Mouse (Mus musculus): Measurements from ENCODE around the gene Sox14.
A peak's percentile ranks its signal among the peaks of the same experiment; 100 is the strongest.

Sox14 gene

DNA sequence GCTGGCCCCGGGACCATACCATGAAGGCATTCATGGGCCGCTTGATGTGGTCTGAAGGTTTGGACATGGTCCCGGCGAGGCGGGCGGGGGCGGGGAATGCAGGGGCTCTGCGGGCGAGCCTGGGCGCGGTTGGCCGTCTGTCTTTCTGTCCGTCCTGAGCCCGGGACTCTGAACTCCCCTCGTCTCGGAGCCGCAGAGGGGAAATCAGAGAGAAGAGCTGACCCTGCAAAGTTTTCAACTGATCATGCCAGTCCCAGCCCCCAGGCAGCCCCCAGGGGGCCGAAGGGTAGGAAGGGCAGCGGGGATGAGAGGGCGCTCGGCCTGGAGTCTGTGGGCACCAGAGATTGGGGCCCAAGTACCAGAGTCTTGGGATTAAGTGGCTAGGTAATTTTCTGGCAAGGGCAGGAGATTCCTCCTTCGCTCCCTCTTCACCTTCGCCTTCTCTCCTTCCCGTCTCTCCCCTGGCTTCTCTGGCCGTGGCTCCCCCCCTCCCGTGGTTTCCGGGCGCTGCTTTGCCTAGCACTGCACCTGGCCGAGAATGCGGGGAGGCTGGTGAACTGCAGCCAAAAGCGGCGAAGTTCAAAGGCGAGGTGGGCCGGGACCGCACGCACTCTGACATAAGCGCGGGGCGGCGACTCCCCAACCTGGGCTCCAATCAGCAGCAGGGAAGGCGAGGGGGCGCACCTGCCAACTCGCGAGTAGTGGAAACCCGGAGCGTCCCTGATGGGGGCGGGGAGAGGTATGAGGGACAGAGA, at the start of gene Sox14:
Sox14 (minus strand) TSS at position 553 of the 755 bp plus-strand sequence.
- DNase-seq = peak in 1 of 2 experiments; percentile 27

DNA sequence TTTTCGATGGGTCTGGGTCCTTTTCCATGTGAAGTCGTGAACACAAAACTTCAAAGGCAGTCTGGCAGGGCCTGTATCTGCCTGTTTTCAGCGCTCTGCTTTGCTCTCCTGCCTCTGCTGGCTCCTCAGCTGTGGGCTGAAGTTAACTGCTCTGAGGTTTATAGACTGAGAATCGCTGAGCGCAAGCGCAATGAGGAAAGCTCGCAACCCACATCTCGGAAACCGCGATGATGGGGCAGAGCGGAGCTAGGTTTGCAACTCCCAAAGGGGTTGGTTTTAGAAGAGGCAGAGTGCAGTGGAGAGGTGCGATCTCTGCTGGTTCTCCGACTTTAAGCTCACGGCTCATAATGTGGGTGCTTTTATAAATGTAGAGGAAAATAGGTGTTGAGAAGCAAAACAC, 3.3 kb upstream of the Sox14 start:
- no peak for DNase-seq

DNA sequence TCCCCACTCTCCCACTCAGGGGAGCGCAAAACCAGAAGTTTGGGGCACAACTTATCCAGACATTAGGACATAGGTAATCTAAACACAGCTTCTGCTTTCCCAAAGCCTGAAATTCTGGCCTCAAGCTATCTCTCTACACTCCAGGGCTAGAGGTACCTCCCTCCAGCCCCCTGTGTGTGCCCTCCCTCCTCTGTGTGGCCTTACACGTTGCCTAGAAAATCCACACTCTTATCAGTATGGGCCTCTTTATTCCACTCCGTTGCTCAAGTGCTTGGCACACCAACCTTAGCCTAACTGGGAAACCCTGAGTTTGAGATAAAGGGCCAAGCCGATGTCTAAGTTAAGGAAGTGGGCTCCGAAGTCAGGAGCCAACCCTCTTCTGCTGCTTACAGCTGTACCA, 2.6 kb upstream of the Sox14 start:
- DNase-seq = no peak

DNA sequence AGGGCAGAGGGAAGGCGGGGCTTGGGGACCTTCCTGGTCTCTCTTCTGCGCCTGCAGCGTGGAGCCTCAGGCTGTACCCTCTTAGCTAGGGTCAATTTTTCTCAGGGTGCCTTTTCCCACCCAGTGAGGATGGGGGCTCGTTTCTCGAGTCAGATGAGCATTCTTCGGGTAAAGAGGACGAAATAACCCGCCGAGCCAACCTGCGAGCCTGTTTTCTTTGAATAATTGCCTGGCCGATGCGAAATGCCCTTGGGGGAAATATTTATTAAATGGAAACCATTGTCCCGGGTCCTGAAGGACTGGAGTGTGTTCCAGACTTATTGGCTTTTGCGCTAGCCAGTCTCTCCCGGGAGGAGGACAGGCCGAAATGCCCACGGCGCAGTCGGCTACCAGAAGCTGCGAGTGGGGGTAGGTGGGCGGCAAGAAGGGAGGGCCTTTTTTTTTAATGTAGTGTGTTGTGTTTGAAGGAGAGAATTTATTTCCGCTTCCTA, 1.1 kb upstream of the Sox14 start:
- no peak for DNase-seq

DNA sequence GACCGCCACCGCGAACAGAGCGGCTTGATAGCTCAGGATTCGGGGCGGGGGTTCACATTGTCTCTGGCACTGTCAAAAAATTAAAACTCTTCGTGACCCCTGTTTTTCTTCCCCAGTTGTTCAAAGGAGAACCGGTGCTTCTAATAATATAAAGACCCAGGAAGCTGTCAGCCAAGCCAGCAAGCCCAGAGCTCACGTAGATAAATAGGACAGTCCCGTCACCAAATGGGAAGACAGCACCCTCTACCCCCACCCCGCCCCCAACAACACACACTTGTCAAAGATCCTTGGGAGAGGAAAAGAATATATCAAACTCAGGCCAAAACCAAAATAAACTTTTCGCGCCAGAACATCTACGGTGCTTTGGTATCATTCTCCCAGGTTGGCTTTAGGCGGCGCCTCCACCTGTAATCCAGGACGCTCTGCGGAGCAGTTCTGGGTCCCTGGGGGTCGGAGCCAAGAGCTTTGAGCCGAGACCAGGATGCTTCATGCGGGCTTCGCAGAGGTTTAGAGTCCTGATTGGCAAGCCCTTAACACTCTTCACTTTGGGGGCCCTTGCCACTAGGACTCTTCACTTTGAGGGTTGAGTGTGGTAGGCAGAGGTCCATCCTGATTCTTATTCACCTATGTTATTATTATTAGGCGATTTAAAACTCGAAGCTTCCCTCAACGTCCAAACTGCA, 544 bp upstream of the Sox14 start:
- DNase-seq = no peak

DNA sequence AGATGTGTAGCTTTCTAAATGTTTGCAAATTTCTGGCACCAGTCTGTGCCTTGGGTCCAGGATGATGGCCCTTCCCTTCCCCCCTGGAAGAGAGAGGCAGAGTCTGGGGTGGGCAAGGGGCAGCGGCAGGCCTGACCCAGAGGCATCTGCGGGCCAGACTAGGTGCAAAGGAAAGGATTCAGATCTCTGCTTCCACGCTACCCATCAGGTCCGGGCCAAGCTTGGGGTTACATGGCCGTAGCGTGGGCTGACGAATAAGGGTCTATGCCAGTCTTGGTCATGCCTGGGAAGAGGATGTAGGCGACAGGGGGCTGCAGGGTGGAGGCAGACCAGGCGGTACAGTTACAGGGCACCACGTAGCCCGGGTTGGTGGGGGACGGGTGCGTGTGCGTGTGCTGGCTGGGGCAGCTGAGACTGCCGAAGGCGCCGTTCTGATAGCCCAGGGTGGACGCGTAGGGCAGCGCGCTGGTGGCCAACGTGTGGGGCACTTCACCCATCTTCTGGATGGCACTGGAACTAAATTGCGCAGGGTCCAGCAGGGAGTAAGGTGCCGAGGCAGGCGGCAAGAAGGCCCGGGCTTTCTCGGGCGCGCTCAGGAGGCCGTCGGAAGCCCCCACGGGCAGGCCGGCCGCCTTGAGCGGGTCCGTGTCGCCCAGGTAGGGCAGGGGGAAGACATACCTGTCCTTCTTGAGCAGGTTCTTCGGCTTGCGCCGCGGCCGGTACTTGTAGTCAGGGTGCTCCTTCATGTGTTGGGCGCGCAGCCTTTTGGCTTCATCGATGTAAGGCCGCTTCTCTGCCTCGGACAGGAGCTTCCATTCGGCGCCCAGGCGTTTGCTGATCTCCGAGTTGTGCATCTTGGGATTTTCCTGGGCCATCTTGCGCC, 994 bp downstream of the Sox14 start:
- DNase-seq = no peak

DNA sequence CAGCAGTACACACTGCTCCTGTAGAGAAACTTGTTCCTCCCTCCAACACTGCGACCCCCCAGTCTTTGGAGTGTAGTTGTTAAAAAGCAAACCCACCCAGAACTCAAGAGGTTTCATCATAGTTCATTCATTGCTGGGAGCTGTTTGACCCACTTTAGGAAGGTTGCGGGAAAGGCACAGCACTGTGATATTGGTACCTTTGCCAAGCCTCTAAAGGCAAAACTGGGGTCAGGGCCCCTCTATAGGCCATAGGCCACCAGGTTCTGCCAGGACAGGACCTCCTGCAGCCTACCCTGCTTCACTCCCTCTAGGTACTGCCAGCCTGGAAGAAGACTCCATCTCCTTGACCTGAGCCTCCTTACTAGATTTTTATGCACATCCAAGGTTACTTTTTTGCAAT, 2.2 kb downstream of the Sox14 start:
- no peak for DNase-seq

DNA sequence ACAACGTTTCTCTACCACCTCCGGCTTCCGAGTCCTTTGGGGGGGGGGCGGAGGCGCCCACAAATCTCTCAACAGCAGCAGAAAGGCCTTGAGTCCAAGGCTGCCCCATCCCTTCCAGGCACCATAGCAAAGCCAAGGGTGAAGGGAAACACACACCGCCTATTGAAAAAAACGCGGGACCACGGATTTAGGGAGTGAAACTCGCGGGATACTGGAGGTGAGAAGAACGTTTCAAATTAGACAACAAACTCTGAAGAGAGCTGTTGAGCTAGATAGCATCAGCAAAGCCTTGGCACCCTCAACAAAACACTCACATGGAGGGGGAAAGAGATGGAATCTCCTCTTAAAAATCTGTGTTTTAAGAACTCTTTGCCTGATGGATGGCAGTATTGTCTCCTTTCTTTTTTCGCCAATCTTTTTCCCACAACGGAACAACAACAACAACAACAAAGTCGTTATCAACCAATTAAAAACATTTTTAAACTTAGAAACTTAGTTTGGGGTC, 2.8 kb downstream of the Sox14 start:
- no peak for DNase-seq

DNA sequence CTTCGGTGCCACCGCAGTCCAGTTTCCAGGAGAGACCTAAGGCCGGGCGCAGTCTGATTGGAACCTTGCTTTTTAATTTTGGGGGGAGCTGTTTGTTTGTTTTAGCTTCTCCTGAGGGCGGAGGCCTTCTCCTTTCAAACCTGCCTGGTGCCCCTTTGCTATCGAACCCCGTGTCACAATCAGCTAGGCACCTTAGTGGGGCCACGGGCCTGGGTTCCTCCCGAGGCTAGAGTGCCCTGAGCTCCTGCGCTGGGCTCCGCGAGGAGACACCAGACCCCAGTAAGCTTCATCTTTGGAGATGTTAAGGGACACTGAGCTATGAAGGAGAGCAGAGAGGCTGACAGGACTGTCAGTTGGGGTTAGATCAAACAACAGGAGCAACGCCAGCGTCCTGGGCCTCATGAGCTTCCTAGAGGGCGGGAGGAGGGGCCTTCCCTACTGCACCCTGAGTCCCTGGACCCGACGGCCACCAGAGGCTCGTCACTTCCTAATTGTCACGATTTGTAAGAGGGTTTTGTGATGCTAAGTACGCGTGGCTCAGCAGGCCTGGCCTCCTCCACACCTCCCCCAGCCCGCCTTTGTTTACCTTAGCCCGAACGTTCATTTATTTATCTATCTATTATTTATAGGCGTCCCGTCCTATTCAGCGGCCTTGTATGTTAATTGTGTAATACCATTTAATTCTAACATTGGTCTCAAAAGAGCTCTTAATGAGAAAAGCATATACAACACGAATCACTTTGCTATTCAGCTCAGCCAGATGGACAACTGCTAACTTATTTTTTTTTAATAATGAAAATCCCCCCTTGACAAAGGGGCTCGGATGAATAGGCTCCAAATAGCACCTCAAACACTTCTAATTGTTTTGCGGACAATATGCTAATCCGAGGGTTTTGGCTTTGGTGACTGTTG, 3.5 kb downstream of the Sox14 start:
- DNase-seq = no peak

DNA sequence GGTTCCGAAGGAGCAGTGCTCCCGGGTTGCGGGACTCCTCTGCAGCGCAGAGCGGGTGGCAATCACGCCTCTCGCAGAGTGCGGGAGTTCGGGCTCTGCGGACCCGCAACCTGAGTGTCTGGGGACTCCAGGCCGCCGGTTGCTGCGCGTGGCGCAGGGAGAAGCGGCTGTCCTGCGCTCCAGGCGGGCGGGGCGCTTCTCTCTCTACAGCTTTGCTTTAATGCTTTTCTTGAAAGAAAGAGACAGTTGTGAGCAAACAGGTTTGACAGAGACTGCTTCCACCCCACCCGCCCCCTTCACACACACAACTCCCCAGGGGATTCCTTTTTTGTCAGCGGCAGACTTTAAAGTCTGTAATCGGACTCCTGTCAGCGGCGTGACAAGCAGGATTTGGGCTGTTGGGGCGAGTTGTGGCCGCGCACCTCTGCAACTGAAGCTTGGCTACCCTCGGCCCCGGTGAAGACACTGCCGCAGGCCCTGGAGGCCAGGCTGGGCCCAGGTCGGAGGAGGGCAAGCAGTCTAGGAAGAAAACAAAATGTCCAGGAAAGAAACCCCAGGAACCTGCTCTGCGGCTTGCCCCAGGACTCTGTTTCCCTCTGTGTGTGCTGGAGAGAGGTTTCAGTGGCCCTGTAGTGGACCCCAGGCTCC, 4.3 kb downstream of the Sox14 start:
- DNase-seq = no peak

DNA sequence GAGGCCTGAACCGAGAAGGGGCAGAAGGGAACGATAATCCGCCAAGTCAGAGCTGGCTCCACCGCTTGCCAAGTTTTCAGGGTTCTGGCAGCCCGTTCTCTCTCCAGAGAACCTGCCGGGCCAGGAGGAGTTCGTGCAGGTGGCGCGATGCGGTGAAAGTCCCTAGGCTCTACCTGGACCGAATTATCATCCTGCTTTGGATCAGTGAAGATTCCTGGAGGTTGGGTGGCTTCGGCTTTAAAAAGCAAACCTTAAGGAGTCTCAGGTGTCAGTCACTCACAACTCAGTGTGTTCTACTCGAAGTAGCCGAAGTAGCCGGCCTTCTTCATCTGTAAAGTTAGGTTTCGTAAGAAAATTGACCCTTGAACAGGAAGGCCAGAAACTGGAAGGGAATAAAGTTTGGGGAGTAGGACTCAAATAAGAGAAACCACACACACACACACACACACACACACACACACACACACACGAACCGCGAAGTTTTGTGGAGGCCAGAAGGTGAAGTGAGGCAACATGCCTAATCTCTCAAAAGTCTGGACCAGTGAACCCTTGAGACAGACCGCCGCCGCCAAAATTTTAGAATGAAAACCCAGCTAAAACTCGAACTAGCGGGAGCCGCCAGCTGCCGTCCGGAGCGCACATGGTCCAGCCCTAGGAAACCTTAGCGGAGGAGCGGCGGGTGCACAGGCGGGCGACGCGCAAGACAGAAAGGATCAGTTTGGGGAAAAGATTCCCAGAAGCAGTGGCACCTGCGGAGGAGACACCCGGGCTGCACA, 5.0 kb downstream of the Sox14 start:
- DNase-seq = peak; percentile 20 to 26

DNA sequence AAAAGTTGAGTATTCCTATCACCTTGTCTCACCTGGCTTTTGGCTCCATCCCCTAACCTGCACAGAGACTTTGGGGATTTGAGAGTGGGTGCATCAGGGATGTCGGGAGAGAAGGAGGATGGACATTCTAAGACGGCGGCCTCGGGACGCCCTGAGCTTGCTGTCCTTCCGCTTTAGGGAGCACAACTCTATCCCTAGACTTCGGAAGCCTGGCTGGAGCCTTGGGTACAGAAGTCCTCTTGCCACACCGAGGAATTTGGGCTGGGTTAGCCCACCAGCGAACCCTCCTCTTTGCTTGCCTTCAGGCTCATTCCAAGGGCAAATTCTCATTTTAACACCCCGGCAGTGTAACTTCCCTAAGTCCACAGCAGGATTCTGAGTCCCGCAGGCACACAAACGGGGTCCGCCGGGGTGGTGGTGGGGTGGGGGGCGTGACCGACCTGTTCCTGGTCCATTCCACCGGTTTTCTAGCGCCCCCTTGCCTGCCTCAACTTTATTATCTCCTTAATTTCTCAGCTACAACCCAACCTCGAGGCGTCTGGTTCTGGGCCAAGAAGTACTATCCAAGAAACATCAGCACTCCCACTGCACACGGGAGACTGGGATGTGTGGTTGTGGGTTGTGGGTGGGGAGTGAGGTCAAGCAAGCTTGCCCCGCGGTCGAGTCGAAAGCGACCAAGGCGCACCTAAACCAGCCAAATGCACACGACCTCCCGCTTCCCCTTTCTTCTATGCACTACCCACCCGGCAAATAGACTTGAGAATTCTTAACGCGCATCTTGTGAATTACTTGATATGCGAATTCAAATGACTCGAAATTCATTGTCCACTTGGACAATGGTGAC, 5.8 kb downstream of the Sox14 start:
- DNase-seq = no peak

DNA sequence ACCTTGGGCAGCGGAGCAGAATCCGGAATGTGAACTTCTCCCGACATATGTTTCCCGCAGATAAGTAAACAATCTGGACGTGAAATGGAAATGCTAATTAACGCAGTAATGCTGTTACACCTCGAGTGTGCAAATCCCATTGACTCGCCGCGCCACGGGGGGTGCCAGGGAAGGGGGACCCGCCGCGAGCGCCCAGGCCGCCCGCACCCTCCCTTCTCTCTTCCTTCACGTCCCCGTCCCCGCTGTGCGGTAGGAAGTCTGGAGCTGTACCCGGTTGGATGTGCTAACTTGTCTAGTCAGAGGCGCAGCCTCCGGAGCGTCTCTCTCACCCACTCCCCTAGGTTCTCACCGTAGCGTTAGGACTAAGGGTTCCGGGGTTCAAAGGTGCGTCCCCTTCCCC, 6.7 kb downstream of the Sox14 start:
- peak; percentile 12 to 13 for DNase-seq

DNA sequence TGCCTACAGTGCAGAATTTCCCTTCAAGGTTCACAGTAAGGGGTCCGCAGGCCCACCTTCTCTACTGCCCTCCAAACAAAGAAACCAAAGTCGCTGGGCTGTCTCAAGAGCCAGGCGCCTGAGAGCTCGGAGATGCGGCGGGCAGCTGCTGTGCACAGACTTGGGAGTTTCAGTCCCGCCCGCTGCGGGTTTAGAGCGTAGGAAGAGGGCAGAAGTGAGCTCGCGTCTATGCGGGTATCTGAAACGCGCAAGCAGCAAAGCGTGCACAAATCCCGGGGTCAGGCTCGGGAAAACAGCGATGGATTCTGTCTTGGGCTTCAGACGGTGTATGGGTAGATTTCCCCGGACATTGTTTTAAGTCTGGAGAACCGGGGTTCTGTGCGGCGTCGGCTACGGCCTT, 7.4 kb downstream of the Sox14 start:
- DNase-seq = peak; percentile 25 to 26

DNA sequence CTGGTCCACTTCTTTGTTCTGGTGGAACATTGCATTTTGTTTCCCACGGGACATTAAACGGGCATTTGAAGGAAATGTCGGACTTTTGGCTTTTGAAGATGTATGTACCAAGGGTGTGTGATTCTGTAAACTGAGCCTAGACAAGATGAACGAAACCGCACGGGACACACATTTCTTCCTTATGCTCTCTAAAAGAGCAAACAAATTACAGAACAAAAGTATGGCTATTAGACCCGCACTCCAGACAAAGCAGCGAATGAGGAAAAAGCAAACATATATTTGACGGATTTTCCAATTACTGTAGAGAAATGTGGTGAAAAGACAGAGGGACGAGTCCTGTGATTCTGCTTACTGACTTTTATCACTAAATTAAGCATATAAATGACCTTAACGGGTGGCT, 7.9 kb downstream of the Sox14 start:
- no peak for DNase-seq

DNA sequence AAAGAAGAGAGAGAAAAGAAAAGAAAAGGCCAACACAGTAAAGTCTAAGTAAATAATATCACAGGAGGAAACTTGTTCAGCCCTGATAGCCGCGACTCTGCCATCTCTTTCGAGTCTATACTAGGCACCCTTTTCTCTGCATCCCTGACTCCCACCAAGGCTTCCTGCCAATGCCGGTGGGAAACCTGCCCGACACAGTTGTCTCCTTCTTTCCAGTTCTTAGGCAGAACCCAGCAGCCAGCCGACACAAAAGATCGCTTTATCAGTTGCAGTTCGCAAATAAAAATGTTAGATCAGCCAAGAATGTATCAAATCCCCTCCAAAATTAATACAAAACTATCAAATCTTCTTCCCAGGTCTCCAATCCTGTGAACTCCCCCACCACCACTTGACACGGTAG, 13.0 kb downstream of the Sox14 start:
- DNase-seq = no peak

DNA sequence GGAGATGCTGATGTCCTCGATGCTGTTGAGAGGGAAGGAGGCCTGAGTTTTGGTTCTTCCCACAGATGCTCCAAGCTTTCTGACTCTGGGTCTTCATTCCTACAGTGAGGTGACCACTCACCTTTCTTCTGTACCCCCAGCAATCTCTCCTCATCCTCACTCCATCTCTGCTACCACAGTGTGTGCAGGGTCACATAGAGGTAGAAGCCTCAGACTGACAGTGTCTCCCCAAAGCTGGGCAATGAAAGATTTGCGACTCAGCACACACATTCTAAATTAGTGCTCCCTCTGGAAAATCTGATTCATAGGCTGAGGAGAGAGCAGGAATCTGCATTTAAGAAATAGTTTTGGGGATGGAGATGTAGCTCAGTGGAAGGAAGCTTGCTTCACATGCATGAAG, 21.5 kb downstream of the Sox14 start:
- DNase-seq = no peak

DNA sequence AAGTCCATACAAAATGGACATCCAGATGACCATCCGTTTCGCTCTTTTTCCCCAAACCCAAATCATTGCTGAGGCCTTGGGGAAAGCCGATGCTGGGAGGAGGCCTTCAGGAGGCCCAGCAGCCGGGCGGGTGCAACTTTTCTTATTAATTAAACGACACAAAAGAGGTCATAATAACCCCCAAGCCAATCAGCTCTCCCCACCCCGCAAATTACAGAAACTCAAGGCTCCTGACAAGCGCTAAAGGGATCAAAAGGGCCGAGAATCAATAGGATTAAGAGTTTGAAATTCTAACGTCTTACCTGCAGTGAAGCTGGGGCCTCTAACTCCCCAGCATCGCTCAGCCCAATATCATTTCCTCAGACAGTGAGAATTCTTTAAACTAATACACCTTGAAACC, 22.6 kb downstream of the Sox14 start:
- DNase-seq = no peak

DNA sequence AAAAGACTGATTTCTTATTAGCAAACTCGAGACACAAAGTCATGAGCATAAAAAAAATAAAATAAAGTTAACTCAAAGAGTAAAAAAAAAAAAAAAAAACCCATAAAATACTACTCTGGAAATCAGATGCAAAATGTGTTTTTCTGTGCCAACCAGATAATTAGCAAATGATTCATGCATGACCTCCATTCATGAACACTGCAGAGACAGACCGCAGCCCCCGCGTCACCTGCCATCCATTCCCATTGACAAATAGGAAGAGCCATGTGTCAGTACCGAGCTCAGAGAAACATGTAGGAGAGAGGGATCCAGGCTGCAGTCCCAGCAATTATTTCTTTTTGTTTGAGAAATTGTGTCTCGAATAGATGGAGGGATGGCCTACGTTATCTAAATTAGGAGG, 25.6 kb downstream of the Sox14 start:
- DNase-seq = no peak

DNA sequence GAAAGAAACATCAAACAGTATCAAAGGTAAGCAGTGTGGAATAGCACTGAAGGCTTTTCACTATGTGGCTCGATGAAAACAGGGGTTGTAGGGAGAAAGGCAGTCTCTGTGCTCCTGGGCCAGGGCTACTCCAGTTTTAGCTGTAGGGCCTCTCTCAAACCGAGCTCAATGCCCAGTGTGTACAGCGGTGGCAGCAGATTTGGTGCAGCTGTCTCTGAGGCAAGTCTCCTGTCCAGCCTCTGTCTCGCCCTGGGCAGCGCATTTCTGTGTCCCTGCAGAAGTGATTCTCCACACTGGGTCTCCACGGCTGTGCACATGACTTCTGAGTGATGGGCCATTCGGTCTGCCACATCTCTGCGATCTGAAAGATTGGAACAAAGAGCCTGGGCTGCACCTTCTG, 27.6 kb downstream of the Sox14 start:
- DNase-seq = no peak
